Mouse (Mus musculus): Measurements from ENCODE around the gene Hecw1.

- TF ChIP-seq RAD21 (IDR thresholded peaks at IDR 0.05; ENCODE audit: low read depth, low read length) (no peak), ZNF384 (IDR thresholded peaks at IDR 0.05; ENCODE audit: low read depth, low read length) (no peak), CHD2 (IDR thresholded peaks at IDR 0.05; ENCODE audit: low read length) (no peak), POLR2A (IDR thresholded peaks at IDR 0.05; ENCODE audit: control insufficient read depth in 1 of 2, insufficient read depth in 1 of 2, low read depth in 1 of 2, low read length in 2 of 2, poor library complexity in 1 of 2) (no peak), CTCF (IDR thresholded peaks at IDR 0.05 in 2 of 3, conservative IDR thresholded peaks at IDR 0.05 in 1 of 3; ENCODE audit: control insufficient read depth in 1 of 3, insufficient read depth in 1 of 3, low read depth in 2 of 3, low read length in 3 of 3, poor library complexity in 1 of 3, severe bottlenecking in 1 of 3) (no peak), E2F4 (IDR thresholded peaks at IDR 0.05; ENCODE audit: borderline replicate concordance, low read depth, low read length) (no peak)
These were observed 251.6 kb downstream of the Hecw1 start for GRCm38 (mm10) chr13:14271476-14271875.

All from MEL (cell line).